ENCODE assay signal across 21 mouse cellular contexts in genomic region chr4:133611815-133612214, GRCm38 (mm10). TPM values are rescaled to one million over a fixed set of nuclear protein-coding genes. Genes with fewer than 3 reads are reported as not detected.
DNase-seq lines count a peak whose midpoint lies in the region; ATAC-seq and TF ChIP-seq lines count a peak whose summit lies in the region.
"Had no signal": no experiment of that assay in that cellular context is flagged by ENCODE, and none has a peak within 500 bp of the region (broad histone marks: within the 10 kb centered on the region; RNA-seq: fewer than 3 reads in every experiment).

No protein-coding gene starts in this region.

- H3K4me1 ChIP-seq in forebrain, postnatal 0 days (ENCODE audit: insufficient read depth), result no peaks in the 10 kb centered on the region
- no peaks in the 10 kb centered on the region for H3K4me1 ChIP-seq in forebrain, embryonic 15.5 days
- peaks cover 88% of the 10 kb centered on the region for H3K4me1 ChIP-seq in E14TG2a.4 (replicated peaks; ENCODE audit: low read depth, low read length)
- peaks cover 3 to 4% of the 10 kb centered on the region in 2 experiments; a peak in 2 of 4 replicates for H3K4me1 ChIP-seq in liver, embryonic 14.5 days (replicated peaks; ENCODE audit: control insufficient read depth in 2 of 2, insufficient read depth in 2 of 2, low read length in 1 of 2)
- H3K4me1 ChIP-seq: neural tube, embryonic 12.5 days had no signal

- DNase-seq in forebrain, postnatal 0 days, result no peak
- no peak for DNase-seq in left cerebral cortex, adult 2 months (ENCODE audit: extremely low spot score in 1 of 2, low spot score in 2 of 2)
- DNase-seq in left cerebral cortex, postnatal 4 days, result no peak
- DNase-seq in liver, embryonic 14.5 days (ENCODE audit: low read depth in 3 of 3, low spot score in 3 of 3), result no peak
- no peak for DNase-seq in adrenal gland, adult 8-10 months
- no peak for DNase-seq in cerebellum, adult 11-12 months
- DNase-seq: cerebellum, postnatal 36 days; kidney, postnatal 10 days; lung, postnatal 14 days; right cerebral cortex, postnatal 25 days; thymus, postnatal 36 days had no signal

- intact Hi-C loops in left cerebral cortex, adult 2 months (cut with DNase I), result no loop called here
- intact Hi-C loops in left cerebral cortex, postnatal 4 days (cut with DNase I), result no loop called here

- TF ChIP-seq EP300 in liver, embryonic 14.5 days (IDR thresholded peaks at IDR 0.05; ENCODE audit: low read depth), result no peak

- H3K36me3 ChIP-seq in forebrain, postnatal 0 days (ENCODE audit: insufficient read depth), result peaks cover 42% of the 10 kb centered on the region
- peaks cover 27% of the 10 kb centered on the region for H3K36me3 ChIP-seq in forebrain, embryonic 15.5 days
- peaks cover 93% of the 10 kb centered on the region for H3K36me3 ChIP-seq in E14TG2a.4 (ENCODE audit: insufficient read depth, low read length)
- H3K36me3 ChIP-seq in liver, embryonic 14.5 days (replicated peaks; ENCODE audit: control insufficient read depth, insufficient read depth, low read depth), result peaks cover 3% of the 10 kb centered on the region

- no peak overlapping the region for H3K27ac ChIP-seq in forebrain, postnatal 0 days (ENCODE audit: low read depth, low read length)
- no peak overlapping the region for H3K27ac ChIP-seq in forebrain, embryonic 15.5 days (replicated peaks)
- H3K27ac ChIP-seq in left cerebral cortex, adult 2 months, result no peak overlapping the region
- no peak overlapping the region for H3K27ac ChIP-seq in liver, embryonic 14.5 days
- H3K27ac ChIP-seq: embryonic facial prominence, embryonic 10.5 days; intestine, embryonic 15.5 days; neural tube, embryonic 12.5 days had no signal

- H3K4me2 ChIP-seq in forebrain, postnatal 0 days (ENCODE audit: low read depth), result no peak overlapping the region
- H3K4me2 ChIP-seq in forebrain, embryonic 15.5 days (replicated peaks), result no peak overlapping the region
- no peak overlapping the region for H3K4me2 ChIP-seq in liver, embryonic 14.5 days (ENCODE audit: low read depth)
- H3K4me2 ChIP-seq: intestine, embryonic 15.5 days; neural tube, embryonic 12.5 days had no signal

- H3K9ac ChIP-seq in forebrain, postnatal 0 days, result no peak overlapping the region
- no peak overlapping the region for H3K9ac ChIP-seq in forebrain, embryonic 15.5 days (replicated peaks)
- no peak overlapping the region for H3K9ac ChIP-seq in liver, embryonic 14.5 days (replicated peaks)
- H3K9ac ChIP-seq: intestine, embryonic 15.5 days; neural tube, embryonic 12.5 days had no signal

- no peak overlapping the region for H3K4me3 ChIP-seq in forebrain, postnatal 0 days (ENCODE audit: low read depth, low read length)
- no peak overlapping the region for H3K4me3 ChIP-seq in forebrain, embryonic 15.5 days
- H3K4me3 ChIP-seq in left cerebral cortex, adult 2 months, result no peak overlapping the region
- no peak overlapping the region for H3K4me3 ChIP-seq in E14TG2a.4 (replicated peaks; ENCODE audit: low read length)
- no peak overlapping the region for H3K4me3 ChIP-seq in liver, embryonic 14.5 days (ENCODE audit: insufficient read depth in 1 of 2, low read depth in 2 of 2, low read length in 2 of 2)
- H3K4me3 ChIP-seq: embryonic facial prominence, embryonic 10.5 days; erythroblast, embryonic 14.5 days; intestine, embryonic 15.5 days; neural tube, embryonic 12.5 days had no signal

- 99% methylated on average over 5 of the region's 5 CpGs for WGBS in forebrain, postnatal 0 days
- 98% methylated on average over 5 of the region's 5 CpGs for WGBS in forebrain, embryonic 15.5 days
- 86% methylated on average over 5 of the region's 5 CpGs for WGBS in liver, embryonic 14.5 days (ENCODE audit: insufficient replicate concordance)

- no peaks in the 10 kb centered on the region for H3K9me3 ChIP-seq in forebrain, postnatal 0 days (ENCODE audit: low read length)
- H3K9me3 ChIP-seq in forebrain, embryonic 15.5 days, result no peaks in the 10 kb centered on the region
- H3K9me3 ChIP-seq in E14TG2a.4 (ENCODE audit: low read length), result no peaks in the 10 kb centered on the region
- H3K9me3 ChIP-seq in liver, embryonic 14.5 days (ENCODE audit: control insufficient read depth, low read length), result no peaks in the 10 kb centered on the region
- H3K9me3 ChIP-seq: intestine, embryonic 15.5 days; neural tube, embryonic 12.5 days had no signal

- no peaks in the 10 kb centered on the region for H3K27me3 ChIP-seq in forebrain, postnatal 0 days (ENCODE audit: insufficient read depth, low read length)
- H3K27me3 ChIP-seq in forebrain, embryonic 15.5 days, result no peaks in the 10 kb centered on the region
- H3K27me3 ChIP-seq in E14TG2a.4 (ENCODE audit: insufficient read depth, low read length), result no peaks in the 10 kb centered on the region
- no peaks in the 10 kb centered on the region for H3K27me3 ChIP-seq in liver, embryonic 14.5 days (ENCODE audit: control insufficient read depth, insufficient read depth, low read length)
- H3K27me3 ChIP-seq: intestine, embryonic 15.5 days; megakaryocyte, embryonic 14.5 days; neural tube, embryonic 12.5 days had no signal

- no peak for ATAC-seq in forebrain, postnatal 0 days
- ATAC-seq in forebrain, embryonic 15.5 days (replicated peaks), result no peak
- no peak for ATAC-seq in liver, embryonic 14.5 days (ENCODE audit: insufficient read depth)
- ATAC-seq: forebrain, embryonic 14.5 days; intestine, embryonic 15.5 days; midbrain, embryonic 16.5 days had no signal

- peak; percentile 28; the same call in 1 of the 2 replicates for TF ChIP-seq CTCF in forebrain, postnatal 0 days (IDR thresholded peaks at IDR 0.05; ENCODE audit: low read depth)
- peak; percentile 17 for TF ChIP-seq CTCF in left cerebral cortex, adult 2 months (IDR thresholded peaks at IDR 0.05)
- peak; percentile 71 for TF ChIP-seq CTCF in E14TG2a.4 (conservative IDR thresholded peaks at IDR 0.05; ENCODE audit: low read length)
- TF ChIP-seq CTCF in liver, embryonic 14.5 days (IDR thresholded peaks at IDR 0.05; ENCODE audit: low read depth), result peak; percentile 47

RNA-seq across cellular contexts. Expression of gene Sfn, which starts 9.8 kb away (rescaled TPM):
- total RNA-seq in forebrain, postnatal 0 days (2014; rRNA removed), result 3.2 and 3.3 TPM in 2 replicates
- 0.62 and 0.88 TPM in 2 replicates for polyA plus RNA-seq in forebrain, postnatal 0 days (2015; fragmentation: Nextera tagmentation; extraction: Ambion mirVana)
- polyA plus RNA-seq in forebrain, embryonic 15.5 days (2015; fragmentation: Nextera tagmentation; extraction: Ambion mirVana), result 0.97 and 1.1 TPM in 2 replicates
- 1 to 10 TPM; 1.7 to 2.6 TPM for total RNA-seq in left cerebral cortex, adult 2 months (2021)
- 1 to 10 TPM; 1.9 to 2.2 TPM for total RNA-seq in left cerebral cortex, postnatal 4 days (2021)
- polyA plus RNA-seq in liver, embryonic 14.5 days (2012; rRNA removed), result 0.45 and 0.52 TPM in 2 replicates
- 0.10 and 0.35 TPM in 2 replicates for polyA plus RNA-seq in liver, embryonic 14.5 days (2014; fragmentation: Nextera tagmentation; extraction: Ambion mirVana)
- total RNA-seq in adrenal gland, adult 8-10 months (2022), result 1 to 10 TPM; 2.0 to 3.0 (median 2.3) TPM

RNA-seq across cellular contexts. Expression of gene Gpn2, which starts 27.7 kb away (rescaled TPM):
- total RNA-seq in forebrain, postnatal 0 days (2014; rRNA removed), result 18.5 and 20.5 TPM in 2 replicates
- 16.8 and 19.7 TPM in 2 replicates for polyA plus RNA-seq in forebrain, postnatal 0 days (2015; fragmentation: Nextera tagmentation; extraction: Ambion mirVana)
- polyA plus RNA-seq in forebrain, embryonic 15.5 days (2015; fragmentation: Nextera tagmentation; extraction: Ambion mirVana), result 24.0 and 25.7 TPM in 2 replicates
- 10 to 100 TPM in 1 of 2 experiments, 1 to 10 TPM in 1; 9.4 to 12.3 TPM for total RNA-seq in left cerebral cortex, adult 2 months (2021)
- 10 to 100 TPM; 11.2 to 14.6 TPM for total RNA-seq in left cerebral cortex, postnatal 4 days (2021)
- polyA plus RNA-seq in liver, embryonic 14.5 days (2012; rRNA removed), result 15.2 and 17.6 TPM in 2 replicates
- 10.0 and 10.3 TPM in 2 replicates for polyA plus RNA-seq in liver, embryonic 14.5 days (2014; fragmentation: Nextera tagmentation; extraction: Ambion mirVana)
- total RNA-seq in adrenal gland, adult 8-10 months (2022), result 10 to 100 TPM; 17.0 to 19.4 (median 18.5) TPM

RNA-seq across cellular contexts. Expression of gene Gpatch3, which starts 37.3 kb away (rescaled TPM):
- total RNA-seq in forebrain, postnatal 0 days (2014; rRNA removed), result 8.4 and 11.8 TPM in 2 replicates
- 4.2 and 5.4 TPM in 2 replicates for polyA plus RNA-seq in forebrain, postnatal 0 days (2015; fragmentation: Nextera tagmentation; extraction: Ambion mirVana)
- 7.9 and 9.0 TPM in 2 replicates for polyA plus RNA-seq in forebrain, embryonic 15.5 days (2015; fragmentation: Nextera tagmentation; extraction: Ambion mirVana)
- 1 to 10 TPM; 8.5 to 8.7 TPM for total RNA-seq in left cerebral cortex, adult 2 months (2021)
- total RNA-seq in left cerebral cortex, postnatal 4 days (2021), result 10 to 100 TPM in 1 of 2 experiments, 1 to 10 TPM in 1; 6.2 to 10.0 TPM
- 1.9 and 3.1 TPM in 2 replicates for polyA plus RNA-seq in liver, embryonic 14.5 days (2012; rRNA removed)
- polyA plus RNA-seq in liver, embryonic 14.5 days (2014; fragmentation: Nextera tagmentation; extraction: Ambion mirVana), result 3.1 and 4.6 TPM in 2 replicates
- 10 to 100 TPM in 2 of 4 experiments, 1 to 10 TPM in 2; 6.1 to 15.6 (median 9.6) TPM for total RNA-seq in adrenal gland, adult 8-10 months (2022)

RNA-seq across cellular contexts. Expression of gene Zdhhc18, which starts 38.1 kb away (rescaled TPM):
- 14.8 and 21.2 TPM in 2 replicates for total RNA-seq in forebrain, postnatal 0 days (2014; rRNA removed)
- polyA plus RNA-seq in forebrain, postnatal 0 days (2015; fragmentation: Nextera tagmentation; extraction: Ambion mirVana), result 9.3 and 9.6 TPM in 2 replicates
- polyA plus RNA-seq in forebrain, embryonic 15.5 days (2015; fragmentation: Nextera tagmentation; extraction: Ambion mirVana), result 4.9 and 6.3 TPM in 2 replicates
- 10 to 100 TPM; 33.2 to 36.8 TPM for total RNA-seq in left cerebral cortex, adult 2 months (2021)
- 10 to 100 TPM; 37.1 to 37.8 TPM for total RNA-seq in left cerebral cortex, postnatal 4 days (2021)
- 3.8 and 3.9 TPM in 2 replicates for polyA plus RNA-seq in liver, embryonic 14.5 days (2012; rRNA removed)
- polyA plus RNA-seq in liver, embryonic 14.5 days (2014; fragmentation: Nextera tagmentation; extraction: Ambion mirVana), result 0.58 and 0.90 TPM in 2 replicates
- 10 to 100 TPM; 17.9 to 39.5 (median 29.0) TPM for total RNA-seq in adrenal gland, adult 8-10 months (2022)

RNA-seq across cellular contexts. Expression of gene Nr0b2, which starts 58.6 kb away (rescaled TPM):
- total RNA-seq in forebrain, postnatal 0 days (2014; rRNA removed), result not detected in 2 replicates
- not detected in 2 replicates for polyA plus RNA-seq in forebrain, postnatal 0 days (2015; fragmentation: Nextera tagmentation; extraction: Ambion mirVana)
- not detected in 2 replicates for polyA plus RNA-seq in forebrain, embryonic 15.5 days (2015; fragmentation: Nextera tagmentation; extraction: Ambion mirVana)
- total RNA-seq in left cerebral cortex, adult 2 months (2021), result not detected
- not detected for total RNA-seq in left cerebral cortex, postnatal 4 days (2021)
- 0.38 and 0.48 TPM in 2 replicates for polyA plus RNA-seq in liver, embryonic 14.5 days (2012; rRNA removed)
- 0.77 and 0.85 TPM in 2 replicates for polyA plus RNA-seq in liver, embryonic 14.5 days (2014; fragmentation: Nextera tagmentation; extraction: Ambion mirVana)
- 10 to 100 TPM; 39.6 to 62.0 (median 48.8) TPM for total RNA-seq in adrenal gland, adult 8-10 months (2022)
- polyA plus RNA-seq: erythroblast, embryonic 14.5 days; forebrain, embryonic 14.5 days; hindbrain, embryonic 11.5 days; midbrain, embryonic 16.5 days; neural tube, embryonic 12.5 days had no signal

Comparison
In these comparisons a context has a peak if more than half of its experiments do, and no peak if none do; other contexts are left out.
1. CTCF ChIP-seq: peak in every context shown above with its lines; median percentile 71 in E14TG2a.4; 47 in liver, embryonic 14.5 days; 28 in forebrain, postnatal 0 days; 17 in left cerebral cortex, adult 2 months.